Mouse (Mus musculus) neural tube, embryonic 11.5 days (tissue): ENCODE measurements around the gene Ubac2. TPM values are rescaled to one million over a fixed set of nuclear protein-coding genes. Genes with fewer than 3 reads are reported as not detected.

ENCODE experiments used
- ATAC-seq: fragments of 200-750 bp; cut with Nextera tagmentation; 2 replicates; pipeline ENCODE4 v1.8.0; 2017; ENCODE audit warnings: moderate number of reproducible peaks, mild to moderate bottlenecking, moderate TSS enrichment, moderate library complexity; ENCODE audit not compliant: insufficient read depth, low FRiP score, low TSS enrichment
- DNase-seq: peaks from one replicate; pipeline ENCODE4 v3.0.0-alpha.2; 2015; ENCODE audit warnings: low spot score
- H3K27ac ChIP-seq: fragments of 300-500 bp; sonication (generic); 2 replicates; pipeline ENCODE4 v1.5.1; 2014; ENCODE audit warnings: low read depth, mild to moderate bottlenecking, low read length
- H3K27me3 ChIP-seq: fragments of 300-500 bp; sonication (generic); 2 replicates; pipeline ENCODE4 v1.6.1; 2014; ENCODE audit warnings: mild to moderate bottlenecking, low read length, mixed read lengths; ENCODE audit not compliant: control insufficient read depth, insufficient read depth
- H3K36me3 ChIP-seq: fragments of 300-500 bp; sonication (generic); 2 replicates; pipeline ENCODE4 v1.6.1; 2014; ENCODE audit warnings: mild to moderate bottlenecking, low read length, moderate library complexity, mixed read lengths; ENCODE audit not compliant: control insufficient read depth, insufficient read depth
- H3K4me1 ChIP-seq: fragments of 300-500 bp; sonication (generic); 2 replicates; pipeline ENCODE4 v1.6.1; 2014; ENCODE audit warnings: low read length, mixed read lengths; ENCODE audit not compliant: control insufficient read depth, insufficient read depth
- H3K4me2 ChIP-seq: fragments of 300-500 bp; sonication (generic); 2 replicates; pipeline ENCODE4 v1.6.1; 2014; ENCODE audit warnings: low read depth, mild to moderate bottlenecking, moderate library complexity
- H3K4me3 ChIP-seq: fragments of 300-500 bp; sonication (generic); 2 replicates; pipeline ENCODE4 v1.5.1; 2014; ENCODE audit warnings: low read depth, low read length
- H3K9ac ChIP-seq: fragments of 300-500 bp; sonication (generic); 2 replicates; pipeline ENCODE4 v1.6.1; 2014; ENCODE audit warnings: mild to moderate bottlenecking, low read length
- H3K9me3 ChIP-seq: fragments of 300-500 bp; sonication (generic); 2 replicates; pipeline ENCODE4 v1.6.1; 2016; ENCODE audit warnings: low read length; ENCODE audit not compliant: control insufficient read depth
- WGBS: fragments of 180-500 bp; shearing (Covaris S2); extraction: QIAGEN DNeasy Blood & Tissue Kit; methylation state at CpG from one replicate; pipeline ENCODE4 v1.1.7; 2014; 5-methylcytosine and 5-hydroxymethylcytosine counted together
- polyA plus RNA-seq: library from polyadenylated mRNA; unstranded; fragments of >200 nt; fragmentation: Nextera tagmentation; extraction: Ambion mirVana; gene quantifications from 2 replicates; pipeline ENCODE4 v1.2.1, GENCODE M21; 2014

Ubac2 gene
- polyA plus RNA-seq, 1 experiment from 2014 or later = 70.4 TPM

- ATAC-seq = no peak
- Histone ChIP-seq H3K36me3 (no peaks in the 10 kb centered on the region), H3K9ac (no peak overlapping the region), H3K4me1 (no peaks in the 10 kb centered on the region), H3K4me3 (no peak overlapping the region), H3K9me3 (no peaks in the 10 kb centered on the region), H3K4me2 (no peak overlapping the region), H3K27ac (no peak overlapping the region), H3K27me3 (no peaks in the 10 kb centered on the region)
- DNase-seq = no peak
- 75% methylated on average over 8 of the region's 8 CpGs for WGBS
Observed at GRCm38 (mm10) chr14:121947201-121947760, 68.9 kb downstream of the Ubac2 start.

GRCm38 (mm10) chr14:121947966-121948365 is 69.5 kb downstream of the Ubac2 start:
- Histone ChIP-seq H3K27me3 (no peaks in the 10 kb centered on the region), H3K4me3 (no peak overlapping the region), H3K4me1 (no peaks in the 10 kb centered on the region), H3K9me3 (no peaks in the 10 kb centered on the region), H3K36me3 (no peaks in the 10 kb centered on the region), H3K4me2 (no peak overlapping the region), H3K9ac (no peak overlapping the region), H3K27ac (no peak overlapping the region)
- DNase-seq (no peak), ATAC-seq (no peak)
- WGBS = 93% methylated on average over 3 of the region's 3 CpGs

GRCm38 (mm10) chr14:121949436-121949835 is 71.0 kb downstream of the Ubac2 start:
- ATAC-seq (no peak), DNase-seq (no peak)
- H3K27ac ChIP-seq = no peak overlapping the region
- 98% methylated on average over 3 of the region's 3 CpGs for WGBS
- no peaks in the 10 kb centered on the region for H3K9me3 ChIP-seq
- no peaks in the 10 kb centered on the region for H3K4me1 ChIP-seq
- no peaks in the 10 kb centered on the region for H3K27me3 ChIP-seq
- H3K9ac ChIP-seq = no peak overlapping the region
- H3K36me3 ChIP-seq = no peaks in the 10 kb centered on the region
- H3K4me3 ChIP-seq = no peak overlapping the region
- no peak overlapping the region for H3K4me2 ChIP-seq

- Histone ChIP-seq H3K4me1 (no peaks in the 10 kb centered on the region), H3K4me2 (no peak overlapping the region), H3K9me3 (no peaks in the 10 kb centered on the region), H3K27me3 (no peaks in the 10 kb centered on the region), H3K27ac (no peak overlapping the region), H3K36me3 (no peaks in the 10 kb centered on the region; the same call in 1 of the 2 replicates), H3K4me3 (no peak overlapping the region), H3K9ac (no peak overlapping the region)
- WGBS = 99% methylated on average over 5 of the region's 5 CpGs
- no peak for DNase-seq
- no peak for ATAC-seq
Observed at GRCm38 (mm10) chr14:121949897-121950296, 71.5 kb downstream of the Ubac2 start.

GRCm38 (mm10) chr14:121951399-121952045 is 73.1 kb downstream of the Ubac2 start:
- no peak for DNase-seq

GRCm38 (mm10) chr14:121952046-121952400 is 73.6 kb downstream of the Ubac2 start:
- H3K27ac ChIP-seq = no peak overlapping the region
- no peaks in the 10 kb centered on the region for H3K4me1 ChIP-seq
- ATAC-seq (no peak), DNase-seq (no peak)
- 90% methylated on average over 5 of the region's 5 CpGs for WGBS
- H3K27me3 ChIP-seq = no peaks in the 10 kb centered on the region
- H3K9ac ChIP-seq = no peak overlapping the region
- H3K4me3 ChIP-seq = no peak overlapping the region
- H3K36me3 ChIP-seq = no peaks in the 10 kb centered on the region; the same call in 1 of the 2 replicates
- H3K9me3 ChIP-seq = no peaks in the 10 kb centered on the region
- H3K4me2 ChIP-seq = no peak overlapping the region

More at GRCm38 (mm10) chr14:121951399-121952045, 73.1 kb downstream of the Ubac2 start:
- H3K4me3 ChIP-seq = no peak overlapping the region
- no peaks in the 10 kb centered on the region; the same call in 1 of the 2 replicates for H3K36me3 ChIP-seq
- 83% methylated on average over 2 of the region's 2 CpGs for WGBS
- H3K27ac ChIP-seq = no peak overlapping the region
- no peaks in the 10 kb centered on the region for H3K27me3 ChIP-seq
- no peak overlapping the region for H3K4me2 ChIP-seq
- H3K9me3 ChIP-seq = no peaks in the 10 kb centered on the region
- no peak for ATAC-seq
- H3K4me1 ChIP-seq = no peaks in the 10 kb centered on the region
- H3K9ac ChIP-seq = no peak overlapping the region

- no peak overlapping the region for H3K27ac ChIP-seq
- no peaks in the 10 kb centered on the region for H3K4me1 ChIP-seq
- no peaks in the 10 kb centered on the region for H3K9me3 ChIP-seq
- no peak for ATAC-seq
- no peak overlapping the region for H3K4me3 ChIP-seq
- H3K4me2 ChIP-seq = no peak overlapping the region
- H3K36me3 ChIP-seq = no peaks in the 10 kb centered on the region; the same call in 1 of the 2 replicates
- DNase-seq = no peak
- no peaks in the 10 kb centered on the region for H3K27me3 ChIP-seq
- 95% methylated on average over 11 of the region's 11 CpGs for WGBS
- no peak overlapping the region for H3K9ac ChIP-seq
Observed at GRCm38 (mm10) chr14:121954129-121954528, 75.7 kb downstream of the Ubac2 start.

GRCm38 (mm10) chr14:121954608-121955007 is 76.2 kb downstream of the Ubac2 start:
- Histone ChIP-seq H3K36me3 (no peaks in the 10 kb centered on the region; the same call in 1 of the 2 replicates), H3K27ac (no peak overlapping the region), H3K9ac (no peak overlapping the region), H3K27me3 (no peaks in the 10 kb centered on the region), H3K4me2 (no peak overlapping the region), H3K9me3 (no peaks in the 10 kb centered on the region), H3K4me3 (no peak overlapping the region), H3K4me1 (no peaks in the 10 kb centered on the region)
- DNase-seq (no peak), ATAC-seq (no peak)
- 97% methylated on average over 12 of the region's 12 CpGs for WGBS

- no peak for ATAC-seq
- Histone ChIP-seq H3K4me3 (no peak overlapping the region), H3K9ac (no peak overlapping the region), H3K27me3 (no peaks in the 10 kb centered on the region), H3K4me2 (no peak overlapping the region), H3K36me3 (no peaks in the 10 kb centered on the region; the same call in 1 of the 2 replicates), H3K27ac (no peak overlapping the region), H3K9me3 (no peaks in the 10 kb centered on the region), H3K4me1 (no peaks in the 10 kb centered on the region)
- DNase-seq = no peak
- 85% methylated on average over 5 of the region's 5 CpGs for WGBS
Observed at GRCm38 (mm10) chr14:121955176-121955795, 76.9 kb downstream of the Ubac2 start.
